Mouse (Mus musculus): ENCODE results near the gene Ilf3. TPM values are rescaled to one million over a fixed set of nuclear protein-coding genes. Genes with fewer than 3 reads are reported as not detected.

The Ilf3 gene
- polyA plus RNA-seq (2012; rRNA removed): 97.9 and 135 TPM in 2 replicates

DNA sequence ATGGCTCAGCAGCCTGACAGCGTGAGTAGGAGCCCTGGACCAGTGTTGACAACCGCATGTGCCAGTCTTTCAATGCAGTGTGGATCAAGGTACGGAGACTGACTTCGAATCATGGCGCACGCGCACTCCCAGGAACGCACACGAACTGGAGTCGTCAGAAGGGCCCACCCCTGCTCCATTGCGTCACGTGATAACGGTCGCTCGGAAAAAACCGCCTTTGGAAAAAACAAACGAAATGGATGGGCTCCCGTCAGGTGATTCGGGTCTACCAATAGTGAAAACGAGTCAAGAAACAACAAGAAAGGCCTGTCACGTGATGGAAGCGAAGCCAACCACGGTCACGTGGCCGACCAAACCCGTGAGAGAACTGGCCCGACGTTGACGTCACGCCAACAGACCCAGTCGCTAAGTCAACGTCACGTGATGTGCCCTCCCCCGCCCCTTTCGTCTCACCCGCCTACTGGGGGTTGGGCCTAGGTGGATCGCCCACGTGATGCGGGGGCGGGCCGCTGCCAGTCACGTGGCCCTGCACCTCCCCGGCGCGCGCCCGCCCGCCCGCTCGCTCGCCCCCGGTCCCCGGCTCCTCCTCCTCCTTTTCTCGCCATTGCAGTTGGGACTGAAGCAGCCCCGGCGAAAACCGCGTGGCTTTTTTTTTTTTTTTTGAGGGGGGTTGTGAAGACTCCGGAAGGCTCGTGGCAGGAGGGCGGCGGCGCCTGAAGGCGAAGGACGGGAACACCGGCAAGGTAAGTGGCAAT is at the start of gene Ilf3:
Gene Ilf3, plus strand, starts transcription at position 515 of the 755 bp plus-strand sequence.

DNA sequence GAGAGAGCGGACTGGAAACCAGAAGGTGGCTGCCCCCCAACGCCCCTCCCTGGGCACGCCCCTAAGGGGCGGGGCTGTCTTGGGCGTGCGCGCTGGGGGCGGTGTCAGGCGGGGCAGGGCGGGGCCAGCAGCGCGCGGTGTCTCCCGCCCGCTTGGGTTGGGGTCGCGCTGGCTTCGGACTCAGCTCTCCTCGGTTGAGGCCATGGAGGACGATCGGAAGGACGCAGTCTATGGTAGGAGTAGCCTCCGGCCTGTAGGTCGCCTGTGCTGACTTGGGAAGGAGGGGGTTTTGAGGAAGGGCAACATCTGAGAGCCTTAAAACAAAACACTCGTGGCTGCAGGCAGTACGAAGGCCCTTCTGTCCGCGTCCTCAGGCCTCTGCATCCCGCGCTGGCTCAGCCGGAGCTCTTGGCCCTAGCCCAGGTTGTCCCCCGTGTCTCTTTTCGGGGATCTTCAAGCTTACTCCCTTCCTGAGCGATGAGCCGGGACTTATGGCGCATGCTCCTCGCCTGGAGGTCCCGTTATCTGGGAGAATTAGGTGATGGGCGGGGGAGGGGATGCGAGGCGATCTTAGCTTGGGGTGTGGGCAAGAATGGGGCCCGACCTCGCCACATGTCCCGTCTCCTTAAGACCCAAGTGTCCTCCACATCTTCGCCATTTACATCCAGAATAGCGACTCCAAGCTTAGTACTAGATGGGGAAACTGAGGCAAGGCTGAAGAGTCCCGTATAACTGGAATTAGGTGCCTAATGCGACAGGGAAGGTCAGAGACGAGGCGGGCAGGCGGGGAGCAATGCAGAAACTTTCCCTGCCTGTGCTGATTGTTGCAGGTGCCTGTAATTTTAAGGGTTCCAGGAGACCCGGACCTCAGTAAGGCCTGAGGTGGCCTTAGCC is 46.8 kb upstream of the Ilf3 start, which contains the start of gene Slc44a2:
Gene Slc44a2, plus strand, starts transcription at position 80 of the 894 bp plus-strand sequence.

DNA sequence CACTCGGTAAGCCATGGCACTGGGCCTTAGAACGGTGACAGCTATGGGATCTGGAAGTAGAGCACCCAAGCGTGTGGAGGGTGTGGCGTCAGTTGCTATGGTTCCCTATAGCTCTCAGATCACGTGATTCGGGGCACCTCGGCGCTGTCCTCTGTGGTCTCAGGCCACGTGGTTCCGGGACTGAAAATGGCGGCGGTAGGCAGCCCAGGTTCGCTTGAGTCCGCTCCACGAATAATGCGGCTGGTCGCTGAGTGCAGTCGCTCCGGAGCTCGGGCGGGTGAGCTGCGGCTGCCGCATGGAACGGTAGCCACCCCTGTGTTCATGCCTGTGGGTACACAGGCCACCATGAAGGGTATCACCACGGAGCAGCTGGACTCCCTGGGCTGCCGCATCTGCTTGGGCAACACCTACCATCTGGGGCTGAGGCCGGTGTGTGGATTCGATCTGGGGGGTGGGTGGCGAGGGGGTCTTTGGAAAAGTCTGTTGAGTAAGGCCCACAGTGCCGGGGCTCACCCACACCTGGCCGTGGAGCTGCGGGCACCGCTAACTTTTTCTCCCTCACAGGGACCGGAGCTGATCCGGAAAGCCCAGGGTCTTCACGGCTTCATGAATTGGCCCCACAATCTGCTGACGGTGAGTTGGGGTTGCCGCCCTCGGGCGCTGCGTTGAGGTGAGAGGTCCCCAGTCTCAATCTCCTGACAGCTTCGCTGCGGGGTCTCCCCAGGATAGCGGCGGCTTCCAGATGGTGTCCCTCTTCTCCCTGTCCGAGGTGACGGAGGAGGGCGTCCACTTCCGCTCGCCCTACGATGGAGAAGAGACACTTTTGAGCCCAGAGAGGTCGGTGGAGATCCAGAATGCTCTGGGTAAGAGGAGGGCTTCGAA is 44.2 kb downstream of the Ilf3 start, which contains the start of gene Qtrt1:
Gene Qtrt1, plus strand, starts transcription at position 169 of the 882 bp plus-strand sequence.

DNA sequence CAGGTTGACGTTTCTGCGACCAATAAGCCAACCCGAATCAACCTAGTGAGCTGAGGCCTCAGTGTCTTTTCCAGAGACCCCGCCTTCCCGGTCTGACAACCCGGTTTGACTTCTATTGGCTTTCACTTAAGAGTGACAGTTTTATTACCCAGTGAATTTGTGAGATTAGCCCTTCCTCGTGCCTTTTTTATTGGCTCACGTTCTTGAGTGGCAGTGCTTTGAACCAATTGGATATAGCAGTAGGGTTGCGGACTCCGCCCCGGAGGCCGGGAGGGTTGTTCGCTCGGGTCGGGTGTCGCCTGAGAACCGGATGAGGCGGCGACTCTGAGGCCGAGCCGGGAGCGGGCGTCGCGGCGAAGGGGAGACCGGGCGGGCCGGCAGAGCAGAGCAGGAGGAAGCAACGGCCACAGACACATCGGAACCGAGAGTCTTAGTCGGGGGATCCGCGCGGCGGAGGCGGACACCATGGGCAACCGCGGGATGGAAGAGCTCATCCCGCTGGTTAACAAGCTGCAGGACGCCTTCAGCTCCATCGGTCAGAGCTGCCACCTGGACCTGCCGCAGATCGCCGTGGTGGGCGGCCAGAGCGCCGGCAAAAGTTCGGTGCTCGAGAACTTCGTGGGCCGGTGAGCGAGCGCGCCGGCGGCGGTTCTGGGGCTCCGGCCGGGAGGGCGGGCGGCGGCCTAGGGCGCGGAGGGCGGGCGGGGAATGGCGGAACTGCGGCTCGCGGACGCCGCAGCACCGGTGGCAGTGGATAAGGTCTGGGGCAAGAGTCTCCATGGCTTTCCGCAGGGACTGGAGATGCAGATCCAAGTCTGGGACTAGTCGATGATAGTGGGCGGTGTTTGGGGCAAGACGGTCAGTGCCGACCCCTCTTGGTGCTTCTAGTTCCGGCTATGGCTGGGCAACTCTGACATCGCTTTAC is 57.2 kb downstream of the Ilf3 start, which contains the start of gene Dnm2:
Gene Dnm2, plus strand, starts transcription at position 278 of the 925 bp plus-strand sequence.

Other genes starting within 250 kb of the Ilf3 start
- gene Tyk2, start 236.6 kb upstream of the Ilf3 start, polyA plus RNA-seq (2012; rRNA removed): 31.5 and 34.2 TPM in 2 replicates
- 51.8 and 56.6 TPM in 2 replicates for gene Cdc37, start 217.9 kb upstream of the Ilf3 start, polyA plus RNA-seq (2012; rRNA removed)
- gene Pde4a, start 202.2 kb upstream of the Ilf3 start, polyA plus RNA-seq (2012; rRNA removed): 9.7 and 9.9 TPM in 2 replicates
- gene Keap1, start 128.5 kb upstream of the Ilf3 start, polyA plus RNA-seq (2012; rRNA removed): 164 and 181 TPM in 2 replicates
- 0.33 and 0.72 TPM in 2 replicates for gene S1pr5, start 119.4 kb upstream of the Ilf3 start, polyA plus RNA-seq (2012; rRNA removed)
- gene Atg4d, start 102.6 kb upstream of the Ilf3 start, polyA plus RNA-seq (2012; rRNA removed): 41.5 and 48.3 TPM in 2 replicates
- 21.9 and 22.0 TPM in 2 replicates for gene Kri1, start 79.9 kb upstream of the Ilf3 start, polyA plus RNA-seq (2012; rRNA removed)
- 31.1 and 31.9 TPM in 2 replicates for gene Cdkn2d, start 76.5 kb upstream of the Ilf3 start, polyA plus RNA-seq (2012; rRNA removed)
- 17.1 and 18.8 TPM in 2 replicates for gene Ap1m2, start 55.5 kb upstream of the Ilf3 start, polyA plus RNA-seq (2012; rRNA removed)
- 71.0 and 88.8 TPM in 2 replicates for gene Slc44a2, start 47.2 kb upstream of the Ilf3 start, polyA plus RNA-seq (2012; rRNA removed)
- gene Qtrt1, start 44.0 kb downstream of the Ilf3 start, polyA plus RNA-seq (2012; rRNA removed): 70.2 and 79.6 TPM in 2 replicates
- gene Dnm2, start 57.0 kb downstream of the Ilf3 start, polyA plus RNA-seq (2012; rRNA removed): 123 and 138 TPM in 2 replicates
- 86.0 and 101 TPM in 2 replicates for gene Tmed1, start 142.4 kb downstream of the Ilf3 start, polyA plus RNA-seq (2012; rRNA removed)
- 3.6 and 4.4 TPM in 2 replicates for gene AB124611, start 158.3 kb downstream of the Ilf3 start, polyA plus RNA-seq (2012; rRNA removed)
- 155 and 191 TPM in 2 replicates for gene Carm1, start 179.0 kb downstream of the Ilf3 start, polyA plus RNA-seq (2012; rRNA removed)
- gene Timm29, start 224.9 kb downstream of the Ilf3 start, polyA plus RNA-seq (2012; rRNA removed): 39.8 and 49.5 TPM in 2 replicates
- gene Yipf2, start 225.0 kb downstream of the Ilf3 start, polyA plus RNA-seq (2012; rRNA removed): 68.8 and 69.2 TPM in 2 replicates
- gene Smarca4, start 248.3 kb downstream of the Ilf3 start, polyA plus RNA-seq (2012; rRNA removed): 71.6 and 79.7 TPM in 2 replicates

Data from ovary, adult 2 months (tissue).